ENCODE assay signal across 23 mouse cellular contexts in the genomic region with DNA sequence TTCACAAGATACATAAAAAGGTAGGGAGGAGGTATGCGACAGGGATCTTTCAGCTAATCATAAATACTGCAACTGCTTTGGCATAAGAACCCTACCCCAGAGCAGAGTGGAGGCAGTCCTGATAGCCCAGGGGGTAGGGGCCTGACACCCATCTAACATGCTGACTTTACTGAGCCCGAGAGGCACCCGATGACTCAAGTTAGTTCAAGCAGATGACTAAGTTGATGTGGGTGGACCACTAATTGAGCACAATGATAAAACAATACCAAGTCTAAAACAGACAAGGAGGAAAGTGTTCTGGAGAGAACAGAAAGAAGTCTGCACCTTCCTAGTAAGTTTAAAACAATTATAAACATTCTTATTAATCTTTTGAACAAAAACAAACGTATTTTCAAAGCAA. TPM values are rescaled to one million over a fixed set of nuclear protein-coding genes. Genes with fewer than 3 reads are reported as not detected.
"Had no signal": no experiment of that assay in that cellular context is flagged by ENCODE, and none has a peak within 500 bp of the region (broad histone marks: within the 10 kb centered on the region; RNA-seq: fewer than 3 reads in every experiment).

No protein-coding gene starts in this region.

- H3K4me2 ChIP-seq: lung, embryonic 14.5 days; midbrain, embryonic 11.5 days; midbrain, embryonic 13.5 days; midbrain, embryonic 15.5 days; neural tube, embryonic 12.5 days had no signal

- H3K9ac ChIP-seq: lung, embryonic 14.5 days; midbrain, embryonic 13.5 days; midbrain, embryonic 15.5 days; neural tube, embryonic 12.5 days had no signal

- H3K4me3 ChIP-seq: megakaryocyte, embryonic 14.5 days; midbrain, embryonic 13.5 days; midbrain, embryonic 15.5 days; neural tube, embryonic 12.5 days had no signal

- H3K9me3 ChIP-seq: megakaryocyte, embryonic 14.5 days; midbrain, embryonic 13.5 days; midbrain, embryonic 15.5 days; neural tube, embryonic 12.5 days had no signal

- H3K27me3 ChIP-seq: megakaryocyte, embryonic 14.5 days; midbrain, embryonic 13.5 days; midbrain, embryonic 15.5 days; neural tube, embryonic 12.5 days had no signal

- H3K4me1 ChIP-seq: midbrain, embryonic 13.5 days; midbrain, embryonic 15.5 days; neural tube, embryonic 12.5 days had no signal

- H3K27ac ChIP-seq: macrophage; midbrain, embryonic 13.5 days; midbrain, embryonic 15.5 days; neural tube, embryonic 12.5 days had no signal

- DNase-seq: lung, adult 18-20 months; lung, embryonic 14.5 days; lung, postnatal 14 days; lung, postnatal 36 days; right cerebral cortex, postnatal 14 days; thymus, adult 2 months; thymus, postnatal 25 days; thymus, postnatal 4 days had no signal

- ATAC-seq: midbrain, embryonic 13.5 days; midbrain, embryonic 15.5 days had no signal

RNA-seq across cellular contexts. Expression of gene Smbd1, which starts 21.2 kb away (rescaled TPM):
- total RNA-seq: megakaryocyte progenitor cell, adult 5-6 weeks; midbrain, postnatal 0 days; monocyte, adult 5-6 weeks; neutrophil, adult 5-6 weeks had no signal
- polyA plus RNA-seq: liver, embryonic 16.5 days; lung, embryonic 14.5 days; macrophage; midbrain, embryonic 11.5 days; midbrain, embryonic 13.5 days; midbrain, embryonic 15.5 days; midbrain, postnatal 0 days; neural tube, embryonic 12.5 days; neural tube, embryonic 14.5 days; stomach, embryonic 14.5 days; testis, adult 2 months; urinary bladder, adult 2 months had no signal

RNA-seq across cellular contexts. Expression of gene Muc20, which starts 34.3 kb away (rescaled TPM):
- total RNA-seq: megakaryocyte progenitor cell, adult 5-6 weeks; monocyte, adult 5-6 weeks had no signal
- polyA plus RNA-seq: liver, embryonic 16.5 days; lung, embryonic 14.5 days; macrophage; midbrain, embryonic 11.5 days; midbrain, embryonic 13.5 days; midbrain, embryonic 15.5 days; midbrain, postnatal 0 days; neural tube, embryonic 12.5 days; neural tube, embryonic 14.5 days; stomach, embryonic 14.5 days had no signal
